Mouse (Mus musculus) T-helper 1 cell (primary cell): ENCODE results near the gene Slc17a5.

Source experiments
- in situ Hi-C: fragments of 300-600 bp; cut with MboI, MseI; formaldehyde crosslinking; loops from one replicate; pipeline ENCODE4 v1.15.1; 2025; ENCODE audit warnings: high pct_unique_total_duplicates

Gene Slc17a5

GRCm38 (mm10) chr9:78587914-78588313 lies at the start of gene Slc17a5:
Slc17a5 (minus strand) TSS chr9:78588041.
- in situ Hi-C loops = no loop called here

GRCm38 (mm10) chr9:78633976-78634375 lies 46.1 kb upstream of the Slc17a5 start:
- in situ Hi-C loops = no loop called here

- in situ Hi-C loops = no loop called here
Measured at GRCm38 (mm10) chr9:78631755-78632434, 44.1 kb upstream of the Slc17a5 start.

GRCm38 (mm10) chr9:78629991-78630390 lies 42.1 kb upstream of the Slc17a5 start:
- in situ Hi-C loops = no loop called here

- in situ Hi-C loops = no loop called here
Measured at GRCm38 (mm10) chr9:78623301-78623747, 35.5 kb upstream of the Slc17a5 start.

GRCm38 (mm10) chr9:78619285-78619684 lies 31.4 kb upstream of the Slc17a5 start:
- in situ Hi-C loops = no loop called here

- in situ Hi-C loops = no loop called here
Measured at GRCm38 (mm10) chr9:78615401-78616021, 27.7 kb upstream of the Slc17a5 start, which contains the start of gene Cd109. Cd109 (plus strand) TSS chr9:78615546.

GRCm38 (mm10) chr9:78614201-78614600 lies 26.4 kb upstream of the Slc17a5 start:
- in situ Hi-C loops = no loop called here

- in situ Hi-C loops = no loop called here
Measured at GRCm38 (mm10) chr9:78601046-78601730, 13.3 kb upstream of the Slc17a5 start.

GRCm38 (mm10) chr9:78599927-78600326 lies 12.1 kb upstream of the Slc17a5 start:
- in situ Hi-C loops = no loop called here

- in situ Hi-C loops = no loop called here
Measured at GRCm38 (mm10) chr9:78596834-78597233, 9.0 kb upstream of the Slc17a5 start.

- in situ Hi-C loops = no loop called here
Measured at GRCm38 (mm10) chr9:78595769-78596555, 8.1 kb upstream of the Slc17a5 start.

- in situ Hi-C loops = no loop called here
Measured at GRCm38 (mm10) chr9:78595257-78595656, 7.4 kb upstream of the Slc17a5 start.

- in situ Hi-C loops = no loop called here
Measured at GRCm38 (mm10) chr9:78590471-78590870, 2.6 kb upstream of the Slc17a5 start.

- in situ Hi-C loops = no loop called here
Measured at GRCm38 (mm10) chr9:78588411-78589033, 681 bp upstream of the Slc17a5 start.

- in situ Hi-C loops = no loop called here
Measured at GRCm38 (mm10) chr9:78587218-78587883, 490 bp downstream of the Slc17a5 start.

GRCm38 (mm10) chr9:78579644-78580396 lies 8.0 kb downstream of the Slc17a5 start:
- in situ Hi-C loops = no loop called here

- in situ Hi-C loops = no loop called here
Measured at GRCm38 (mm10) chr9:78578824-78579223, 9.0 kb downstream of the Slc17a5 start.

- in situ Hi-C loops = no loop called here
Measured at GRCm38 (mm10) chr9:78576466-78576865, 11.4 kb downstream of the Slc17a5 start.

- in situ Hi-C loops = no loop called here
Measured at GRCm38 (mm10) chr9:78569934-78570333, 17.9 kb downstream of the Slc17a5 start.
